Mouse (Mus musculus) splenic B cell, adult 2 months (primary cell): ENCODE measurements around the gene Itpr1.

Experiments used
- DNase-seq: peaks from one replicate; pipeline ENCODE4 v3.0.0-alpha.2; 2011; ENCODE audit warnings: low read depth, low spot score
- H3K27me3 ChIP-seq: 2 replicates; pipeline ENCODE4 v1.6.1; 2012; ENCODE audit warnings: mild to moderate bottlenecking, low read length, moderate library complexity, mixed read lengths; ENCODE audit not compliant: control insufficient read depth, poor library complexity, insufficient read depth, severe bottlenecking
- H3K36me3 ChIP-seq: 2 replicates; pipeline ENCODE4 v1.6.1; 2012; ENCODE audit warnings: mild to moderate bottlenecking, low read length, moderate library complexity, mixed read lengths; ENCODE audit not compliant: control insufficient read depth, poor library complexity, insufficient read depth, severe bottlenecking

Gene Itpr1

DNA sequence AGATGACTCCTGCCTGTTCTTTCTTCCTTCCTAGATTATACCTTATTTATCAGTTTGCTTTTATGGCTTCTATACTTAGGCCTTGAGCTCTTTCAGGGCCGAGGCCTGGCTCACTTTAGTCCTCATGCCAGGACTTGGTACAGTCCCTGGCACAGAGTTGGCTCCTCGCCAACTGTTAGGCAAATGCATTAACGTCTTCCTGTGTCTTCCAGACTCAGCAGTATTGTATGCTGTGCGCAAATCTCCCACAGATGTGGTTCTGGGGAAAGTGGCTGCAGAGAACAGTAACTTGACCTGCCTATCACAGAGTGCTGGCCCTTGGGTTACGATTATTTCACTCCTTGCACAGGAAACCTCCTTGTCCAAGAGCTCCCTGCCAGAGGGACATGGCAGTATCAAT is 27.9 kb downstream of the Itpr1 start:
- DNase-seq = no peak
- Histone ChIP-seq H3K27me3 (no peaks in the 10 kb centered on the region), H3K36me3 (peaks cover 2% of the 10 kb centered on the region)

DNA sequence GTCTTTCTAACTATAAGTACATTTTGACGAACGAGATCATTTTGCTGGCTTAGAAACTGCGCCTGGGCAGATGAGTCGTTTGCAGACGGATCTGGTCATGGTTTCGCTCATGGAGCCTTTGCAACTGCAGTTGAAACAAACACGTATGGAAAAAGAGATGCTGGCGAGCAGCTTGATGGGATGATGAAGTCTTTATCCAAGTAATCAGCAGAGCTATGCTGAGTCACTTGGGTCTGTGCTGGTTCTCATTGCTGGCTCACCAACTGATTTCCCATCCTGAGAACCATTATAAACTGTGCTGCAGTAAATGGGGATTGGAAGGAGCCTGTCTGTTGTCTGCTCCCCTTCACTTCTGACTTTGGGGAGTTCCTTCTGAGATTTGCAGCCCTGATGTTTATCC is 31.7 kb downstream of the Itpr1 start:
- Histone ChIP-seq H3K27me3 (no peaks in the 10 kb centered on the region), H3K36me3 (peaks cover 7% of the 10 kb centered on the region)
- DNase-seq = no peak

GRCm38 (mm10) chr6:108246369-108247085 is 33.6 kb downstream of the Itpr1 start:
- peaks cover 7% of the 10 kb centered on the region; the same call in 1 of the 2 replicates for H3K36me3 ChIP-seq
- DNase-seq = no peak
- H3K27me3 ChIP-seq = no peaks in the 10 kb centered on the region

DNA sequence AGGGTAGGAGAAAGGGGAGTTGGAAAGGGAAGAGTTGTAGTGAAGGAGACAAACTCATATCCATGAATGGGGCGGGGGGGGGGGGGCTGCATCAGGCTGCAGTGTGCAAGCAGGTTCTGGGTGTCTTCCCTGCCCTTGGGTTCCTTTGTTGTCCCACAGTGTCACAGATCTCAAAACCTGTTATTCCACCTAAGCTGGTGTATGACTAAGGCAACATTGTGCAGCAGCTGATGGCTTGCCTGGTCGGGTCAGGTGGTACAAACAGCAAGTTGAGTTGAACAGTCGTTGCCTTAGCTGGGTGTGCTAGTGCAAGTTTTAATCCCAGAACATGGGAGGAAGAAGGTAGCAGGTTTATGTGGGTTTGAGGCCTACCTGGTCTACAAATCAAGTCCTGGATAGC is 34.3 kb downstream of the Itpr1 start:
- DNase-seq = no peak
- Histone ChIP-seq H3K36me3 (peaks cover 7% of the 10 kb centered on the region; the same call in 1 of the 2 replicates), H3K27me3 (no peaks in the 10 kb centered on the region)

GRCm38 (mm10) chr6:108248519-108248918 is 35.6 kb downstream of the Itpr1 start:
- H3K27me3 ChIP-seq = no peaks in the 10 kb centered on the region
- peaks cover 7% of the 10 kb centered on the region; the same call in 1 of the 2 replicates for H3K36me3 ChIP-seq
- DNase-seq = no peak

GRCm38 (mm10) chr6:108249031-108249917 is 36.4 kb downstream of the Itpr1 start:
- DNase-seq = no peak
- no peaks in the 10 kb centered on the region for H3K27me3 ChIP-seq
- H3K36me3 ChIP-seq = peaks cover 7% of the 10 kb centered on the region; the same call in 1 of the 2 replicates

DNA sequence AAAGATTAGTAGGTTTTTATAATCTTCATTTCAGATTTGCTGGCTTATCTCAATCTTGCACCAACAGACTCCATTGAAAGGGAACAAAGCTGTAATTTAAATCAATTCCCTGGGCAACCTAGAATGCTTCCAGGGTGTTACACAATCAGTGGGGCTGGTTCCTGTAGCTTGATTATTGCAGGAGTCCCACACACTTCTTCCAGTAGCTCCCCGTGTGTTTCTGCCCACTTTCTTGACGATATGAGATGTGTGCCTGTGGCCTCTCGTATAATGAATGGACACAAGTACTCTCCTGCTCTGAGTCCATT is 37.0 kb downstream of the Itpr1 start:
- no peaks in the 10 kb centered on the region for H3K27me3 ChIP-seq
- 0 out of 2 replicates have a peak, but pooled peaks cover 5% of the 10 kb centered on the region for H3K36me3 ChIP-seq
- DNase-seq = no peak

DNA sequence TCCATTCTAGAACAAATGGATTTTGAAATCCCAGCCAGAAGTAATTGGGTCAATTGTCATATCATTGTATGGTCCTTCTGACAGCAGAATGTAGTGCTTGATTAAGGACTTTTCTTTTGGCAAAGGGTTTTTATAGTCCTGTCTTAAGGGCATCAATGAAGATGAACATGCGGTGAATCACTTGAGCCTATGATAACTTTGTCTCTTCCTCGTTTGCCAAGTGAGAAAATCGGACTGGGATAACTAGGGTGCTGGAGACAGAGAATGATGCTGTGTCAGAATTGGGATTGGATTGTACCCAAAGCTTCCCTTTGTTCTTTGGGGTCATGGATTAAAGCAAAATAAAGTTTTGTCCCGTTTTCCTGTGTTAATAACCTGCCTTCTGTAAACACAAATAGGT is 37.5 kb downstream of the Itpr1 start:
- H3K27me3 ChIP-seq = no peaks in the 10 kb centered on the region
- 0 out of 2 replicates have a peak, but pooled peaks cover 5% of the 10 kb centered on the region for H3K36me3 ChIP-seq
- no peak for DNase-seq

GRCm38 (mm10) chr6:108252565-108253360 is 39.9 kb downstream of the Itpr1 start:
- no peak for DNase-seq
- 0 out of 2 replicates have a peak, but pooled peaks cover 2% of the 10 kb centered on the region for H3K36me3 ChIP-seq
- no peaks in the 10 kb centered on the region for H3K27me3 ChIP-seq

DNA sequence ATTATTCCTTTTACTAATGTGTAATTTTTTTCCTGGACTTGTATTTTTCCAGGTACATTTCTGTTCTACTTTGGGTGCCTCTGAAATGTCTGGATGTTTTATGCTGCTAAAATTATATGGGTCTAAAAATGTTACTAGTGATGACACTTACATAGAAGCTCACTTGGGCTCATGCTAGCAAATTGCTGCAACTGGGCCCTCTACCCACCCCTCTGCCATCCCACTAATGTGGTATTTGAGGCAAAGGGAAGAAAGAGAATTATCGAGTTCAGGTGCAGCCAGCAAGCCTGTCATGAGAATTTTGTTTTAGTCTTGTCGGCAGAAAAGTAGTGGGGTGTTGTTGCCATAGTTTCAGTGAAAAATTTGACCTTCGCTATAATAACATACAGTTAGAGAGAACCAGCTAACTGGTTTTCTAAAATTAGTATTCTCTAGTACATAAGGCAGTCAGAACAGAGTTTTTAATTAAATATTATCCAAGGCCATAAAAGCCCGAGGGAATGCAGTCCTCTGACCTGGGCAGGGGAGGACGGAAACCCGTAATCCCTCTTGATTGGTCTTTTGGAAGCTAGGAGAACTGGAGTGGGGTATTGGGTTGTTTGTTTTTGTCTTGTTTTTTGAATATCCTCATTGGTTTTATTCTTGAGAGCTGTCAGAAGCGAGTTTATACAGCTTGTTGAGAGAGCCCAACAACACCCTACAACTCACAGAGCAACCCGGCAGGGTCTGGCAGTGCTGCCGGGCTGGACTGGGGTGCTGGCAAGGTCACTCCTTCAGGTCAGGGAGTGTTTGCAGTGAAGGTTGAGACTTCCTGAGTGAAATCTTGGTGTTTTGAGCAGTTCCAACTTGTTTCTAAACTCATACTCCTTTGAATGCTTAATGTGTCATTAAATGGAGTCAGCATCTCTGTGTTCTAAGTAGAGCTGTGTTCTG is 41.5 kb downstream of the Itpr1 start:
- no peak for DNase-seq
- no peaks in the 10 kb centered on the region for H3K27me3 ChIP-seq
- H3K36me3 ChIP-seq = no peaks in the 10 kb centered on the region

GRCm38 (mm10) chr6:108255880-108256279 is 43.0 kb downstream of the Itpr1 start:
- Histone ChIP-seq H3K36me3 (no peaks in the 10 kb centered on the region), H3K27me3 (no peaks in the 10 kb centered on the region)
- no peak for DNase-seq

- no peaks in the 10 kb centered on the region for H3K27me3 ChIP-seq
- DNase-seq = no peak
- H3K36me3 ChIP-seq = no peaks in the 10 kb centered on the region
Measured at GRCm38 (mm10) chr6:108257225-108257624, 44.3 kb downstream of the Itpr1 start.

- H3K27me3 ChIP-seq = no peaks in the 10 kb centered on the region
- H3K36me3 ChIP-seq = no peaks in the 10 kb centered on the region
- DNase-seq = no peak
Measured at GRCm38 (mm10) chr6:108258631-108259030, 45.7 kb downstream of the Itpr1 start.

DNA sequence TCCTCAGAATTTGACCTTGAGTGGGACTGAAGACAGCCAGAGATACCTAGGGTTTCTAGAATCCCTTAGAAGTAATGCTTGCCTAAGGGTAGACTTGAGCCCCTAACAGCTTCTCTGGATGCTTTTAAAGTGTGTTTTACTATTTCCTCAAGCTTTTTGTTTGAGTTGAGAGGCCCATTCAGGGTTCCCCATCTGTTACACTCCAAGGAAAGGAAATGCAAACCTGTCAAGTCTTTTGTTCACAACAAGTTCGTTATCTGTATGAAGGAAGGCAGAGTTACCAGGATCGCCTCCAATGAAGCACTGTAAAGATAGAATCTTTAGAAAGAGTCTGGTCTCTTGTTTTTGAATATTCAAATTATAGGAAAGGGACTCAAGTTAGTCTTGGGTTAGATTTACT is 46.8 kb downstream of the Itpr1 start:
- H3K36me3 ChIP-seq = no peaks in the 10 kb centered on the region
- H3K27me3 ChIP-seq = no peaks in the 10 kb centered on the region
- DNase-seq = no peak
